Mouse (Mus musculus) hindbrain, embryonic 13.5 days (tissue): ENCODE measurements around the gene Prss46. TPM values are rescaled to one million over a fixed set of nuclear protein-coding genes. Genes with fewer than 3 reads are reported as not detected.
A peak's percentile ranks its signal among the peaks of the same experiment; 100 is the strongest.

Source experiments
- ATAC-seq: fragments of 200-750 bp; cut with Nextera tagmentation; 2 replicates; pipeline ENCODE4 v1.8.0; 2017; ENCODE audit warnings: moderate TSS enrichment; ENCODE audit not compliant: low FRiP score
- H3K27ac ChIP-seq: fragments of 300-500 bp; sonication (generic); 2 replicates; pipeline ENCODE4 v1.5.1; 2015; ENCODE audit warnings: inconsistent platforms, mild to moderate bottlenecking, moderate library complexity
- H3K27me3 ChIP-seq: fragments of 300-500 bp; sonication (generic); 2 replicates; pipeline ENCODE4 v1.6.1; 2015; ENCODE audit warnings: mild to moderate bottlenecking, inconsistent platforms
- H3K36me3 ChIP-seq: fragments of 300-500 bp; sonication (generic); 2 replicates; pipeline ENCODE4 v1.6.1; 2015; ENCODE audit warnings: mild to moderate bottlenecking, inconsistent platforms
- H3K4me1 ChIP-seq: fragments of 300-500 bp; sonication (generic); replicated peaks from 2 replicates; pipeline ENCODE4 v1.6.1; 2015; ENCODE audit warnings: inconsistent platforms
- H3K4me2 ChIP-seq: fragments of 300-500 bp; sonication (generic); 2 replicates; pipeline ENCODE4 v1.6.1; 2015; ENCODE audit warnings: inconsistent platforms, mild to moderate bottlenecking, moderate library complexity
- H3K4me3 ChIP-seq: fragments of 300-500 bp; sonication (generic); 2 replicates; pipeline ENCODE4 v1.5.1; 2015; ENCODE audit warnings: mild to moderate bottlenecking, inconsistent platforms
- H3K9ac ChIP-seq: fragments of 300-500 bp; sonication (generic); 2 replicates; pipeline ENCODE4 v1.6.1; 2015; ENCODE audit warnings: mild to moderate bottlenecking, inconsistent platforms
- H3K9me3 ChIP-seq: fragments of 300-500 bp; sonication (generic); 2 replicates; pipeline ENCODE4 v1.6.1; 2016; ENCODE audit warnings: inconsistent platforms
- WGBS: fragments of 180-500 bp; shearing (Covaris S2); methylation state at CpG from one replicate; pipeline ENCODE4 v1.1.7; 2015; 5-methylcytosine and 5-hydroxymethylcytosine counted together
- polyA plus RNA-seq: library from polyadenylated mRNA; unstranded; fragments of >200 nt; fragmentation: Nextera tagmentation; extraction: Ambion mirVana; gene quantifications from 2 replicates; pipeline ENCODE4 v1.2.1, GENCODE M21; 2015

The Prss46 gene
- polyA plus RNA-seq, 1 experiment from 2014 or later = not detected

DNA sequence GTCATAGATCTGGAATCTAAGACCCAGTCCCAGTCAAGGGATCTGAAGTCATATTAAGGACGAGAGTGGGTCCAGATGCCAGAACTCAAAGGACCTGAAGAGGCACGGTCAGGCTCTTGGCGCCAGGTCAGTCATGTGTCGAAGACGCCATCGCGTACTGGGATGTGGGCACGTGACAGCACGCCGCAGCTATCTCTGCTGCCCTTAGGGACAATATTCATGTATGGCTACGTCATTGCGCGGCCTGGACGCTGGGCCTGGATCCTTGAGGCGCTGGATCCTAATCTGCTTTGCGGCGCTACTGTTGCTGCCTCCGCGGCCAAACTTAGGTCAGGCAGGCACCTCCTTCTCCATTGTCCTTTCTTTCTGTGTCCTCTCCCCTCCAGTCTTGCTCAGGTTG is 9.9 kb upstream of the Prss46 start, which contains the start of gene Prss45:
Prss45 (plus strand) TSS at position 178 of the 400 bp plus-strand sequence.
- Histone ChIP-seq H3K4me2 (no peak within 1 kb of the TSS), H3K4me3 (no peak within 1 kb of the TSS), H3K27ac (no peak within 1 kb of the TSS), H3K9ac (no peak within 1 kb of the TSS), H3K27me3 (no peaks in the 10 kb centered on the region), H3K4me1 (no peaks in the 10 kb centered on the region; the same call in 1 of the 2 replicates), H3K36me3 (no peaks in the 10 kb centered on the region), H3K9me3 (no peaks in the 10 kb centered on the region)
- ATAC-seq = no peak
- 84% methylated on average over 19 of the region's 19 CpGs for WGBS

- Histone ChIP-seq H3K9ac (no peak overlapping the region), H3K27ac (no peak overlapping the region), H3K4me1 (no peaks in the 10 kb centered on the region; the same call in 1 of the 2 replicates), H3K36me3 (no peaks in the 10 kb centered on the region), H3K4me3 (no peak overlapping the region), H3K4me2 (no peak overlapping the region), H3K27me3 (no peaks in the 10 kb centered on the region), H3K9me3 (no peaks in the 10 kb centered on the region)
- ATAC-seq = no peak
- WGBS = 33% methylated on average over 10 of the region's 10 CpGs
Observed at GRCm38 (mm10) chr9:110834961-110835360, 9.3 kb upstream of the Prss46 start.

DNA sequence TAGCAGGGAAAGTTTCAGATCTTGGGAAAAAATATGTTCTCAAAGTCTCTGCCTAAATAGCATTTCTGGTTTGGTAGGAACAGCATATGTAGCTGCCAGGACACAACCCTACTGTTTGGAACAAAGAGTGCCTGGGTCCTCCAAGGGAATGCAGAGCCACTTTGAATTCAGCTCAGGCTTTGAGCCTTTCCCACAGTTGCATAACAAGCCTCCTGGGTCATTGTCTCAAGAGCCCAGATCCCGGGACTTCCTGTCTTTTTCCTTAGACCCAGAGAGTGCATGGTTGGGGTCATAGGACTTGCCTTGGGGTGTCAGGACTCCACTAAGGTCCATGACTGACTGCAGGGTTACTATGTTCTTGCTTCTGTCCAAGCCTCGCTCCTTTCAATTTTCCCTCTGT is 8.2 kb upstream of the Prss46 start:
- no peaks in the 10 kb centered on the region for H3K9me3 ChIP-seq
- no peaks in the 10 kb centered on the region for H3K27me3 ChIP-seq
- H3K27ac ChIP-seq = no peak overlapping the region
- no peak for ATAC-seq
- no peak overlapping the region for H3K9ac ChIP-seq
- H3K4me2 ChIP-seq = no peak overlapping the region
- peaks cover 2% of the 10 kb centered on the region; the same call in 1 of the 2 replicates for H3K4me1 ChIP-seq
- H3K36me3 ChIP-seq = no peaks in the 10 kb centered on the region
- 57% methylated on average over 2 of the region's 2 CpGs for WGBS
- H3K4me3 ChIP-seq = no peak overlapping the region

DNA sequence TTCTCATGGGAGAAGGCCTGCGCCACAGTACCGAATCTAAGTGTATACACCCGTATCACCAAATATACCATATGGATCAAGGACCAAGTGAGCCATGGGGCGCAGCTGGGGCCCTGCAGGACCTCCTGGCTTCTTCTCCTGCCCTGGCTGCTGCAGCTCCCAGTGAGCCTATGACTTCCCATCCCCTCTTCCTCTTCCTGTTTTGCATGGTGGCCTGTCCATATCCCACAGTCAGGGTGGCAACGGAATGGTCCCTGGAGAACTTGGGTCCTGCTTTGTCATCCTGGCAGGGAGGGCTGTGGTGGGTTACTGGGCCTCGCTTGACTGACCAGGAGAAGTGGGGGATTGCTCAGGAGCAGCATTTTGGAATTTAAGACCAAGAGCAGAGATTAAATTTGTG is 3.4 kb upstream of the Prss46 start:
- H3K27ac ChIP-seq = no peak overlapping the region
- no peaks in the 10 kb centered on the region for H3K9me3 ChIP-seq
- no peak overlapping the region for H3K4me3 ChIP-seq
- 0 out of 2 replicates have a peak, but pooled peaks cover 2% of the 10 kb centered on the region for H3K4me1 ChIP-seq
- WGBS = 77% methylated on average over 6 of the region's 6 CpGs
- H3K4me2 ChIP-seq = no peak overlapping the region
- no peak for ATAC-seq
- no peak overlapping the region for H3K9ac ChIP-seq
- no peaks in the 10 kb centered on the region for H3K36me3 ChIP-seq
- H3K27me3 ChIP-seq = no peaks in the 10 kb centered on the region

GRCm38 (mm10) chr9:110841438-110841837 is 2.9 kb upstream of the Prss46 start:
- Histone ChIP-seq H3K4me1 (0 out of 2 replicates have a peak, but pooled peaks cover 2% of the 10 kb centered on the region), H3K4me2 (no peak overlapping the region), H3K36me3 (no peaks in the 10 kb centered on the region), H3K4me3 (no peak overlapping the region), H3K9me3 (no peaks in the 10 kb centered on the region), H3K27me3 (no peaks in the 10 kb centered on the region), H3K9ac (no peak overlapping the region), H3K27ac (no peak overlapping the region)
- 82% methylated on average over 2 of the region's 2 CpGs for WGBS
- ATAC-seq = no peak

GRCm38 (mm10) chr9:110849162-110849561 is 4.9 kb downstream of the Prss46 start:
- Histone ChIP-seq H3K4me1 (no peaks in the 10 kb centered on the region), H3K4me2 (no peak overlapping the region), H3K4me3 (no peak overlapping the region), H3K27ac (no peak overlapping the region), H3K27me3 (no peaks in the 10 kb centered on the region), H3K9ac (no peak overlapping the region), H3K36me3 (no peaks in the 10 kb centered on the region), H3K9me3 (no peaks in the 10 kb centered on the region)
- 81% methylated on average over 7 of the region's 7 CpGs for WGBS
- ATAC-seq = no peak

- 83% methylated on average over 7 of the region's 7 CpGs for WGBS
- peaks cover 26% of the 10 kb centered on the region for H3K27me3 ChIP-seq
- peaks cover 7% of the 10 kb centered on the region for H3K4me1 ChIP-seq
- no peak overlapping the region for H3K9ac ChIP-seq
- no peak overlapping the region for H3K4me2 ChIP-seq
- no peaks in the 10 kb centered on the region for H3K36me3 ChIP-seq
- H3K27ac ChIP-seq = no peak overlapping the region
- no peak overlapping the region for H3K4me3 ChIP-seq
- no peaks in the 10 kb centered on the region for H3K9me3 ChIP-seq
- ATAC-seq = no peak
Observed at GRCm38 (mm10) chr9:110855903-110856302, 11.6 kb downstream of the Prss46 start.

- no peak overlapping the region for H3K4me2 ChIP-seq
- WGBS = 77% methylated on average over 4 of the region's 4 CpGs
- no peak for ATAC-seq
Observed at GRCm38 (mm10) chr9:110856920-110857319, 12.6 kb downstream of the Prss46 start.

GRCm38 (mm10) chr9:110857781-110858472 is 13.6 kb downstream of the Prss46 start, which contains the start of gene Prss50:
TSS of gene Prss50 (plus strand) at chr9:110857967.
- WGBS = 8% methylated on average over 49 of the region's 50 CpGs
- no peaks in the 10 kb centered on the region for H3K9me3 ChIP-seq

More at GRCm38 (mm10) chr9:110856920-110857319, 12.6 kb downstream of the Prss46 start:
- no peaks in the 10 kb centered on the region for H3K9me3 ChIP-seq
- no peak overlapping the region for H3K9ac ChIP-seq
- H3K27ac ChIP-seq = no peak overlapping the region
- peaks cover 7% of the 10 kb centered on the region for H3K4me1 ChIP-seq
- H3K36me3 ChIP-seq = no peaks in the 10 kb centered on the region
- H3K27me3 ChIP-seq = peaks cover 30% of the 10 kb centered on the region
- H3K4me3 ChIP-seq = no peak overlapping the region

GRCm38 (mm10) chr9:110858523-110858922 is 14.2 kb downstream of the Prss46 start:
- WGBS = 58% methylated on average over 5 of the region's 5 CpGs
- Histone ChIP-seq H3K36me3 (no peaks in the 10 kb centered on the region), H3K4me2 (no peak overlapping the region), H3K27ac (no peak overlapping the region), H3K4me1 (peaks cover 7% of the 10 kb centered on the region), H3K9me3 (no peaks in the 10 kb centered on the region), H3K27me3 (peaks cover 30% of the 10 kb centered on the region), H3K4me3 (no peak overlapping the region), H3K9ac (no peak overlapping the region)
- no peak for ATAC-seq

More at GRCm38 (mm10) chr9:110857781-110858472, 13.6 kb downstream of the Prss46 start, which contains the start of gene Prss50:
- peak within 1 kb of the TSS; percentile 50 for H3K4me2 ChIP-seq
- peaks cover 30% of the 10 kb centered on the region for H3K27me3 ChIP-seq
- H3K4me3 ChIP-seq = peak within 1 kb of the TSS; percentile 31
- H3K36me3 ChIP-seq = no peaks in the 10 kb centered on the region
- no peak for ATAC-seq
- no peak within 1 kb of the TSS for H3K27ac ChIP-seq
- peaks cover 7% of the 10 kb centered on the region for H3K4me1 ChIP-seq
- peak within 1 kb of the TSS; percentile 43; the same call in 1 of the 2 replicates for H3K9ac ChIP-seq

DNA sequence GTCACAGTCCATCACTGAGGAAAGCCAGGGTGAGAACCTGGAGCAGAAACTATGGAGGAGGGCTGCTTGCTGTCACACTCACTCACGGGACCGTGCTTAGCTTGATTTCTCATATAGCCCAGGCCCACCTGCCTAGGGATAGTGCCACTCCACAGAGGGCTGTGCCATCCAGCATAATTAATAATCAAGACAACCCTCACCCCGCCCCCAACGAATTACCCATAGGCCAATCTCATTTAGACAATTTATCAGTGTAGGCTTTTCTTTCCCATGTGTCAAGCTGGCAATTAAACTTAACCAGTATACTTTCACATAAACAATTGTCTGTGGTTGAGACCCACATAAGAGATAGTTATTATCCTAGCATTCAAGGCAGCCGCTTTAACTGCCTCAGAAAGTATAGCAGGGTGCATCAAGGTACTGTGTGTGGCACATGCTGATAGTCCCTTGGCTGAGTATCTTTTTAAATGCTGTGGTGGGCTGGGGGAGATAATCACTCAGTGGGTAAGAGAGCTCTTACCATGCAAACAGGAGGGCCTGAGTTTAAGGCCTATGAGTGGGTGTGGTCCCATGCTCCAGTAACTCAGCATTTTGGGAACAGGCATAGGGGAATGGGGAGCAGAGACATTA is 14.8 kb downstream of the Prss46 start:
- H3K27me3 ChIP-seq = peaks cover 30% of the 10 kb centered on the region
- WGBS = 86% methylated on average over 5 of the region's 5 CpGs
- no peak overlapping the region for H3K4me2 ChIP-seq
- H3K27ac ChIP-seq = no peak overlapping the region
- no peaks in the 10 kb centered on the region for H3K36me3 ChIP-seq
- no peak overlapping the region for H3K4me3 ChIP-seq
- H3K9ac ChIP-seq = no peak overlapping the region
- H3K4me1 ChIP-seq = peaks cover 7% of the 10 kb centered on the region
- H3K9me3 ChIP-seq = no peaks in the 10 kb centered on the region
- ATAC-seq = no peak

GRCm38 (mm10) chr9:110871030-110871429 is 26.7 kb downstream of the Prss46 start:
- Histone ChIP-seq H3K4me2 (no peak overlapping the region), H3K4me3 (no peak overlapping the region), H3K27me3 (peaks cover 28% of the 10 kb centered on the region), H3K4me1 (peaks cover 24% of the 10 kb centered on the region), H3K9me3 (no peaks in the 10 kb centered on the region), H3K36me3 (no peaks in the 10 kb centered on the region), H3K27ac (no peak overlapping the region), H3K9ac (no peak overlapping the region)
- ATAC-seq = no peak
- 23% methylated on average over 7 of the region's 7 CpGs for WGBS
